In the genomic region with DNA sequence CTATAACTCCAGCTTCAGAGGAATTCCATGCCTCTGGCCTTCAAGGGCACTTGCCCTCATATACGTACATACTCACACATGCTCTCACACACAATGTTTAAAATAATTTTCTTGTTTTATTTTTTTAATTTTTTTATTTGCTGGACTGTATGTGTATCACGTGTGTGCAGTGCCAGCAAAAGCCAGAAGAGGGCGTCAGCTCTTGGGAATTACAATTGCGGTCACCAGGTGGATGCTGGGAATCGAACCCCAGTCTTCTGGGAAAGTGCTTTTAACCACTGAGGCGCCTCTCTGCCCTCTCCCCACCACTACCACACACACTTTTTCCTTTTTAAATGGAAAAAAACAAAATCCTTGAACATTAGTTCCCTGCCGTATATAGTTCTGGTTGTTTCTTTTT, we compare ENCODE assay signal across 8 mouse cellular contexts. TPM values are rescaled to one million over a fixed set of nuclear protein-coding genes. Genes with fewer than 3 reads are reported as not detected.
DNase-seq lines count a peak whose midpoint lies in the region; ATAC-seq and TF ChIP-seq lines count a peak whose summit lies in the region.
"Had no signal": no experiment of that assay in that cellular context is flagged by ENCODE, and none has a peak within 500 bp of the region (broad histone marks: within the 10 kb centered on the region; RNA-seq: fewer than 3 reads in every experiment).

No protein-coding gene starts in this region.

- 0 out of 2 replicates have a peak, but pooled peaks cover 3% of the 10 kb centered on the region for H3K9me3 ChIP-seq in liver, embryonic 12.5 days (replicated peaks)
- H3K9me3 ChIP-seq in embryonic facial prominence, embryonic 15.5 days (replicated peaks) = no peaks in the 10 kb centered on the region
- no peaks in the 10 kb centered on the region for H3K9me3 ChIP-seq in hindbrain, postnatal 0 days (ENCODE audit: low read length)
- H3K9me3 ChIP-seq in stomach, embryonic 16.5 days (replicated peaks; ENCODE audit: control insufficient read depth, low read length) = 0 out of 2 replicates have a peak, but pooled peaks cover 5% of the 10 kb centered on the region

- no peaks in the 10 kb centered on the region for H3K36me3 ChIP-seq in liver, embryonic 12.5 days
- H3K36me3 ChIP-seq in embryonic facial prominence, embryonic 15.5 days = no peaks in the 10 kb centered on the region
- H3K36me3 ChIP-seq in hindbrain, postnatal 0 days (ENCODE audit: insufficient read depth, low read length) = no peaks in the 10 kb centered on the region
- no peaks in the 10 kb centered on the region for H3K36me3 ChIP-seq in stomach, embryonic 16.5 days (ENCODE audit: control insufficient read depth, insufficient read depth, low read length)

- H3K9ac ChIP-seq in liver, embryonic 12.5 days = no peak overlapping the region
- H3K9ac ChIP-seq in embryonic facial prominence, embryonic 15.5 days = no peak overlapping the region
- H3K9ac ChIP-seq in hindbrain, postnatal 0 days (replicated peaks; ENCODE audit: low read length) = no peak overlapping the region
- H3K9ac ChIP-seq in stomach, embryonic 16.5 days (ENCODE audit: low read length) = no peak overlapping the region

- no peak for DNase-seq in liver
- no peak for DNase-seq in hindbrain, postnatal 0 days (ENCODE audit: low spot score)
- DNase-seq in embryo, embryonic 10.5 days (ENCODE audit: low spot score) = no peak

- H3K4me2 ChIP-seq in liver, embryonic 12.5 days = no peak overlapping the region; the same call in 1 of the 2 replicates
- peak overlapping the region; percentile 96 for H3K4me2 ChIP-seq in embryonic facial prominence, embryonic 15.5 days (replicated peaks)
- H3K4me2 ChIP-seq in hindbrain, postnatal 0 days (ENCODE audit: low read depth, low read length) = peak overlapping the region; percentile 69
- H3K4me2 ChIP-seq in stomach, embryonic 16.5 days (ENCODE audit: low read depth, low read length) = peak overlapping the region; percentile 90

- no peak for ATAC-seq in liver, embryonic 12.5 days
- no peak for ATAC-seq in embryonic facial prominence, embryonic 15.5 days (ENCODE audit: insufficient number of reproducible peaks, low FRiP score, low TSS enrichment, low read depth)
- no peak for ATAC-seq in hindbrain, postnatal 0 days
- no peak for ATAC-seq in stomach, embryonic 16.5 days (ENCODE audit: insufficient read depth, low FRiP score)
- ATAC-seq in erythroid progenitor cell, adult 5-6 weeks (replicated peaks; ENCODE audit: low FRiP score, poor library complexity, severe bottlenecking) = no peak
- ATAC-seq: Patski had no signal

- peaks cover 83% of the 10 kb centered on the region for H3K27me3 ChIP-seq in liver, embryonic 12.5 days (replicated peaks)
- H3K27me3 ChIP-seq in embryonic facial prominence, embryonic 15.5 days = peaks cover 35% of the 10 kb centered on the region
- H3K27me3 ChIP-seq in hindbrain, postnatal 0 days (ENCODE audit: insufficient read depth, low read length) = 0 out of 2 replicates have a peak, but pooled peaks cover 3% of the 10 kb centered on the region
- peaks cover 30% of the 10 kb centered on the region for H3K27me3 ChIP-seq in stomach, embryonic 16.5 days (ENCODE audit: control insufficient read depth, insufficient read depth, low read length)

- 0 out of 2 replicates have a peak overlapping the region, but pooled peaks have one; percentile 45 for H3K4me3 ChIP-seq in liver, embryonic 12.5 days
- peak overlapping the region; percentile 52; the same call in 1 of the 2 replicates for H3K4me3 ChIP-seq in embryonic facial prominence, embryonic 15.5 days (replicated peaks)
- H3K4me3 ChIP-seq in hindbrain, postnatal 0 days (ENCODE audit: low read length) = no peak overlapping the region
- peak overlapping the region; percentile 51; the same call in 1 of the 2 replicates for H3K4me3 ChIP-seq in stomach, embryonic 16.5 days (replicated peaks; ENCODE audit: low read length)

- WGBS in liver, embryonic 12.5 days (ENCODE audit: insufficient replicate concordance) = 68% methylated on average over 7 of the region's 7 CpGs
- WGBS in embryonic facial prominence, embryonic 15.5 days = 84% methylated on average over 7 of the region's 7 CpGs
- 92% methylated on average over 7 of the region's 7 CpGs for WGBS in hindbrain, postnatal 0 days
- 86% methylated on average over 7 of the region's 7 CpGs for WGBS in stomach, embryonic 16.5 days

- peak; percentile 35; the same call in 1 of the 2 replicates for TF ChIP-seq CTCF in hindbrain, postnatal 0 days (IDR thresholded peaks at IDR 0.05; ENCODE audit: low read depth)

- H3K4me1 ChIP-seq in liver, embryonic 12.5 days = peaks cover 9% of the 10 kb centered on the region; the same call in 1 of the 2 replicates
- peaks cover 14% of the 10 kb centered on the region; the same call in 1 of the 2 replicates for H3K4me1 ChIP-seq in embryonic facial prominence, embryonic 15.5 days
- H3K4me1 ChIP-seq in hindbrain, postnatal 0 days (ENCODE audit: insufficient read depth, low read length) = no peaks in the 10 kb centered on the region
- no peaks in the 10 kb centered on the region for H3K4me1 ChIP-seq in stomach, embryonic 16.5 days (ENCODE audit: control insufficient read depth, insufficient read depth, low read length)

- no peak overlapping the region for H3K27ac ChIP-seq in liver, embryonic 12.5 days
- H3K27ac ChIP-seq in embryonic facial prominence, embryonic 15.5 days (replicated peaks) = no peak overlapping the region
- peak overlapping the region; percentile 91; the same call in 1 of the 2 replicates for H3K27ac ChIP-seq in hindbrain, postnatal 0 days
- H3K27ac ChIP-seq in stomach, embryonic 16.5 days (ENCODE audit: low read length) = no peak overlapping the region

RNA-seq across cellular contexts. Expression of gene Mmel1, which starts 12.5 kb away (rescaled TPM):
- 1.7 and 2.5 TPM in 2 replicates for polyA plus RNA-seq in liver, embryonic 12.5 days (2016; fragmentation: Nextera tagmentation; extraction: Ambion mirVana)
- 0.38 and 0.57 TPM in 2 replicates for polyA plus RNA-seq in embryonic facial prominence, embryonic 15.5 days (2015; fragmentation: Nextera tagmentation; extraction: Ambion mirVana)
- total RNA-seq in hindbrain, postnatal 0 days (2014; rRNA removed) = 1.0 and 1.6 TPM in 2 replicates
- polyA plus RNA-seq in hindbrain, postnatal 0 days (2015; fragmentation: Nextera tagmentation; extraction: Ambion mirVana) = 0.93 TPM in 2 replicates
- polyA plus RNA-seq in stomach, embryonic 16.5 days (2015; fragmentation: Nextera tagmentation; extraction: Ambion mirVana) = 0.20 and 0.30 TPM in 2 replicates
- total RNA-seq in erythroid progenitor cell, adult 5-6 weeks (2015; ENCODE audit: low replicate concordance) = 5.9 and 10.1 TPM in 2 replicates
- total RNA-seq in erythroid progenitor cell, adult 5-6 weeks (2017; ENCODE audit: low replicate concordance) = 6.4 and 14.4 TPM in 2 replicates
- polyA plus RNA-seq: Patski had no signal

RNA-seq across cellular contexts. Expression of gene Ttc34, which starts 19.6 kb away (rescaled TPM):
- not detected in 2 replicates for polyA plus RNA-seq in liver, embryonic 12.5 days (2016; fragmentation: Nextera tagmentation; extraction: Ambion mirVana)
- 0.74 and 0.75 TPM in 2 replicates for polyA plus RNA-seq in embryonic facial prominence, embryonic 15.5 days (2015; fragmentation: Nextera tagmentation; extraction: Ambion mirVana)
- total RNA-seq in hindbrain, postnatal 0 days (2014; rRNA removed) = 3.0 and 3.3 TPM in 2 replicates
- polyA plus RNA-seq in hindbrain, postnatal 0 days (2015; fragmentation: Nextera tagmentation; extraction: Ambion mirVana) = 2.3 and 2.7 TPM in 2 replicates
- 0.04 and 0.09 TPM in 2 replicates for polyA plus RNA-seq in stomach, embryonic 16.5 days (2015; fragmentation: Nextera tagmentation; extraction: Ambion mirVana)
- total RNA-seq in erythroid progenitor cell, adult 5-6 weeks (2015; ENCODE audit: low replicate concordance) = not detected in 2 replicates
- total RNA-seq in erythroid progenitor cell, adult 5-6 weeks (2017; ENCODE audit: low replicate concordance) = not detected in 2 replicates
- polyA plus RNA-seq: Patski had no signal

RNA-seq across cellular contexts. Expression of gene Fam213b, which starts 42.1 kb away (rescaled TPM):
- 10.2 and 11.3 TPM in 2 replicates for polyA plus RNA-seq in liver, embryonic 12.5 days (2016; fragmentation: Nextera tagmentation; extraction: Ambion mirVana)
- 57.5 and 59.9 TPM in 2 replicates for polyA plus RNA-seq in embryonic facial prominence, embryonic 15.5 days (2015; fragmentation: Nextera tagmentation; extraction: Ambion mirVana)
- 33.5 and 47.3 TPM in 2 replicates for total RNA-seq in hindbrain, postnatal 0 days (2014; rRNA removed)
- polyA plus RNA-seq in hindbrain, postnatal 0 days (2015; fragmentation: Nextera tagmentation; extraction: Ambion mirVana) = 78.2 and 83.8 TPM in 2 replicates
- 29.5 and 34.1 TPM in 2 replicates for polyA plus RNA-seq in stomach, embryonic 16.5 days (2015; fragmentation: Nextera tagmentation; extraction: Ambion mirVana)
- 2.5 and 13.7 TPM in 2 replicates for total RNA-seq in erythroid progenitor cell, adult 5-6 weeks (2015; ENCODE audit: low replicate concordance)
- total RNA-seq in erythroid progenitor cell, adult 5-6 weeks (2017; ENCODE audit: low replicate concordance) = 6.1 and 13.0 TPM in 2 replicates
